Mouse (Mus musculus) forebrain, postnatal 0 days (tissue): ENCODE measurements around the gene Pex11b. TPM values are rescaled to one million over a fixed set of nuclear protein-coding genes. Genes with fewer than 3 reads are reported as not detected.
A peak's percentile ranks its signal among the peaks of the same experiment; 100 is the strongest.

Experiments used
- ATAC-seq: fragments of 200-750 bp; cut with Nextera tagmentation; 2 replicates; pipeline ENCODE4 v1.8.0; 2017; ENCODE audit warnings: mild to moderate bottlenecking, moderate library complexity
- DNase-seq: peaks from one replicate; pipeline ENCODE4 v3.0.0-alpha.2; 2015
- H3K27ac ChIP-seq: fragments of 300-500 bp; sonication (generic); 2 replicates; pipeline ENCODE4 v1.5.1; 2014; ENCODE audit warnings: low read depth, mild to moderate bottlenecking, antibody characterized with exemption, low read length, moderate library complexity, mixed read lengths
- H3K27me3 ChIP-seq: fragments of 300-500 bp; sonication (generic); 2 replicates; pipeline ENCODE4 v1.6.1; 2014; ENCODE audit warnings: mild to moderate bottlenecking, low read length, mixed read lengths; ENCODE audit not compliant: insufficient read depth
- H3K36me3 ChIP-seq: fragments of 300-500 bp; sonication (generic); 2 replicates; pipeline ENCODE4 v1.6.1; 2014; ENCODE audit warnings: mild to moderate bottlenecking, moderate library complexity; ENCODE audit not compliant: insufficient read depth
- H3K4me1 ChIP-seq: fragments of 300-500 bp; sonication (generic); 2 replicates; pipeline ENCODE4 v1.6.1; 2014; ENCODE audit warnings: antibody characterized with exemption; ENCODE audit not compliant: insufficient read depth
- H3K4me2 ChIP-seq: fragments of 300-500 bp; sonication (generic); 2 replicates; pipeline ENCODE4 v1.6.1; 2014; ENCODE audit warnings: low read depth, mild to moderate bottlenecking, moderate library complexity
- H3K4me3 ChIP-seq: fragments of 300-500 bp; sonication (generic); 2 replicates; pipeline ENCODE4 v1.5.1; 2014; ENCODE audit warnings: low read depth, low read length, mixed read lengths
- H3K9ac ChIP-seq: fragments of 300-500 bp; sonication (generic); 2 replicates; pipeline ENCODE4 v1.6.1; 2014; ENCODE audit warnings: mild to moderate bottlenecking
- H3K9me3 ChIP-seq: fragments of 300-500 bp; sonication (generic); 2 replicates; pipeline ENCODE4 v1.6.1; 2016; ENCODE audit warnings: low read length
- CTCF ChIP-seq: sonication (generic); IDR thresholded peaks from 2 replicates; pipeline ENCODE4 v1.5.1; 2016; ENCODE audit warnings: antibody characterized with exemption, control low read depth, low read depth
- WGBS: fragments of 180-500 bp; shearing (Covaris S2); extraction: QIAGEN DNeasy Blood & Tissue Kit; methylation state at CpG from one replicate; pipeline ENCODE4 v1.1.7; 2014; 5-methylcytosine and 5-hydroxymethylcytosine counted together
- polyA plus RNA-seq: library from polyadenylated mRNA; unstranded; fragments of >200 nt; fragmentation: Nextera tagmentation; extraction: Ambion mirVana; gene quantifications from 2 replicates; pipeline ENCODE4 v1.2.1, GENCODE M21; 2015
- total RNA-seq: library from RNA; depleted of rRNA; stranded (reverse); fragments of >200 nt; gene quantifications from 2 replicates; pipeline ENCODE4 v1.2.3, GENCODE M21; 2014; rRNA removed

Pex11b gene
- total and polyA plus RNA-seq, 2 experiments from 2014 or later, result 39.0 to 73.6 TPM

GRCm38 (mm10) chr3:96692506-96692905, 57.3 kb downstream of the Pex11b start:
- TF ChIP-seq CTCF, result peak; percentile 49
- Histone ChIP-seq H3K4me3 (no peak overlapping the region), H3K4me1 (0 out of 2 replicates have a peak, but pooled peaks cover 5% of the 10 kb centered on the region), H3K9me3 (no peaks in the 10 kb centered on the region), H3K27ac (no peak overlapping the region), H3K36me3 (no peaks in the 10 kb centered on the region), H3K4me2 (no peak overlapping the region), H3K27me3 (no peaks in the 10 kb centered on the region), H3K9ac (no peak overlapping the region)
- no peak for ATAC-seq
- WGBS, result 12% methylated on average over 3 of the region's 3 CpGs
- no peak for DNase-seq

DNA sequence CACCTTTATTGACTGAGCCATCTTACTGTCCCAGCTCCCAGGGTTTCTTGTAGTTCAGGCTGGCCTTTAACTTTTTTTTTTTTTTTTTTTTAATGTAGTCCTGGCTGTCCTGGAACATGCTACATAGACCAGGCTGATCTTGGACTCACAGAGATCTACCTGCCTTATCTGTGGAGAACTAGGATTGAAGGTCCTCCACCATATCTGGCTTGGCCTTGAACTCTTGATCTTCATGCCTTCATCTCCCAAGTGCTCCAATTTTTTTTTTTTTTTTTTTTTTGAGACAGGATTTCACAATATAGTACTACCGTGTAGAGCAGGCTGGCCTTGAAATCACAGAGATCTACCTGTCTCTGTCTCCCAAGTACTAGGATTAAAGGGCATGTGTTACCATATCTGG, 58.4 kb downstream of the Pex11b start:
- Histone ChIP-seq H3K4me1 (peaks cover 9% of the 10 kb centered on the region), H3K4me2 (no peak overlapping the region), H3K4me3 (no peak overlapping the region), H3K27ac (no peak overlapping the region), H3K9ac (no peak overlapping the region), H3K9me3 (no peaks in the 10 kb centered on the region), H3K27me3 (no peaks in the 10 kb centered on the region), H3K36me3 (no peaks in the 10 kb centered on the region)
- DNase-seq (no peak), ATAC-seq (no peak)
- TF ChIP-seq CTCF, result no peak
- WGBS, result 97% methylated on average over 1 of the region's 1 CpGs

Other genes starting within 250 kb of the Pex11b start
- not detected in 2 replicates for gene BC107364, start 183.1 kb upstream of the Pex11b start, total RNA-seq
- not detected in 2 replicates for gene BC107364, start 183.1 kb upstream of the Pex11b start, polyA plus RNA-seq
- gene Hfe2, start 110.2 kb upstream of the Pex11b start, total RNA-seq, result 0.54 and 1.6 TPM in 2 replicates
- gene Hfe2, start 110.2 kb upstream of the Pex11b start, polyA plus RNA-seq, result 0.82 and 1.4 TPM in 2 replicates
- gene Txnip, start 77.4 kb upstream of the Pex11b start, total RNA-seq, result 122 and 176 TPM in 2 replicates
- 116 and 135 TPM in 2 replicates for gene Txnip, start 77.4 kb upstream of the Pex11b start, polyA plus RNA-seq
- gene Gm16253, start 58.4 kb upstream of the Pex11b start, total RNA-seq, result not detected in 2 replicates
- gene Gm16253, start 58.4 kb upstream of the Pex11b start, polyA plus RNA-seq, result not detected in 2 replicates
- 25.7 and 31.8 TPM in 2 replicates for gene Polr3gl, start 41.2 kb upstream of the Pex11b start, total RNA-seq
- gene Polr3gl, start 41.2 kb upstream of the Pex11b start, polyA plus RNA-seq, result 27.8 and 35.9 TPM in 2 replicates
- 17.7 and 19.3 TPM in 2 replicates for gene Ankrd34a, start 38.7 kb upstream of the Pex11b start, total RNA-seq
- gene Ankrd34a, start 38.7 kb upstream of the Pex11b start, polyA plus RNA-seq, result 17.6 and 19.2 TPM in 2 replicates
- 53.5 and 59.9 TPM in 2 replicates for gene Lix1l, start 34.2 kb upstream of the Pex11b start, total RNA-seq
- 3.5 and 3.7 TPM in 2 replicates for gene Lix1l, start 34.2 kb upstream of the Pex11b start, polyA plus RNA-seq
- 29.2 and 38.5 TPM in 2 replicates for gene Rbm8a, start 5.4 kb upstream of the Pex11b start, total RNA-seq
- gene Rbm8a, start 5.4 kb upstream of the Pex11b start, polyA plus RNA-seq, result 110 and 120 TPM in 2 replicates
- 0.31 and 0.38 TPM in 2 replicates for gene Gm42957, start 98 bp downstream of the Pex11b start, total RNA-seq
- 0.07 TPM in 1 of 2 replicates, not detected in the other for gene Gm42957, start 98 bp downstream of the Pex11b start, polyA plus RNA-seq
- 2.2 and 2.8 TPM in 2 replicates for gene Itga10, start 10.2 kb downstream of the Pex11b start, total RNA-seq
- 0.25 and 0.57 TPM in 2 replicates for gene Itga10, start 10.2 kb downstream of the Pex11b start, polyA plus RNA-seq
- 4.6 and 7.1 TPM in 2 replicates for gene Ankrd35, start 34.8 kb downstream of the Pex11b start, total RNA-seq
- 2.9 and 4.7 TPM in 2 replicates for gene Ankrd35, start 34.8 kb downstream of the Pex11b start, polyA plus RNA-seq
- 25.0 and 29.8 TPM in 2 replicates for gene Pias3, start 61.0 kb downstream of the Pex11b start, total RNA-seq
- gene Pias3, start 61.0 kb downstream of the Pex11b start, polyA plus RNA-seq, result 26.4 and 32.9 TPM in 2 replicates
- 5.6 and 8.4 TPM in 2 replicates for gene Nudt17, start 73.2 kb downstream of the Pex11b start, total RNA-seq
- gene Nudt17, start 73.2 kb downstream of the Pex11b start, polyA plus RNA-seq, result 11.0 and 11.7 TPM in 2 replicates
- gene Polr3c, start 92.3 kb downstream of the Pex11b start, total RNA-seq, result 13.2 and 15.6 TPM in 2 replicates
- 19.5 and 28.4 TPM in 2 replicates for gene Polr3c, start 92.3 kb downstream of the Pex11b start, polyA plus RNA-seq
- 43.7 and 52.6 TPM in 2 replicates for gene Rnf115, start 92.3 kb downstream of the Pex11b start, total RNA-seq
- 58.2 and 63.6 TPM in 2 replicates for gene Rnf115, start 92.3 kb downstream of the Pex11b start, polyA plus RNA-seq
- gene Pdzk1, start 193.9 kb downstream of the Pex11b start, total RNA-seq, result 2.0 TPM in 1 of 2 replicates, not detected in the other
- 0.11 and 0.19 TPM in 2 replicates for gene Pdzk1, start 193.9 kb downstream of the Pex11b start, polyA plus RNA-seq
- not detected in 2 replicates for gene Cd160, start 194.0 kb downstream of the Pex11b start, total RNA-seq
- 0.08 and 0.10 TPM in 2 replicates for gene Cd160, start 194.0 kb downstream of the Pex11b start, polyA plus RNA-seq